Mouse (Mus musculus): Measurements from ENCODE around the gene Hibadh.

Hibadh gene

GRCm38 (mm10) chr6:52567327-52568299, 72.6 kb downstream of the Hibadh start:
- DNase-seq (ENCODE audit: low read depth) = no peak

- no peak for DNase-seq (ENCODE audit: low read depth)
Measured at GRCm38 (mm10) chr6:52565210-52565609, 75.0 kb downstream of the Hibadh start.

GRCm38 (mm10) chr6:52562994-52563393, 77.2 kb downstream of the Hibadh start:
- DNase-seq (ENCODE audit: low read depth) = no peak

GRCm38 (mm10) chr6:52559041-52559440, 81.1 kb downstream of the Hibadh start:
- DNase-seq (ENCODE audit: low read depth) = no peak

GRCm38 (mm10) chr6:52544376-52544775, 95.8 kb downstream of the Hibadh start:
- DNase-seq (ENCODE audit: low read depth) = no peak

GRCm38 (mm10) chr6:52542464-52542863, 97.7 kb downstream of the Hibadh start:
- no peak for DNase-seq (ENCODE audit: low read depth)

- no peak for DNase-seq (ENCODE audit: low read depth)
Measured at GRCm38 (mm10) chr6:52539911-52540310, 100.3 kb downstream of the Hibadh start.

- no peak for DNase-seq (ENCODE audit: low read depth)
Measured at GRCm38 (mm10) chr6:52535072-52535704, 105.0 kb downstream of the Hibadh start.

- DNase-seq (ENCODE audit: low read depth) = no peak
Measured at GRCm38 (mm10) chr6:52532144-52532492, 108.1 kb downstream of the Hibadh start.

- no peak for DNase-seq (ENCODE audit: low read depth)
Measured at GRCm38 (mm10) chr6:52531366-52532143, 108.6 kb downstream of the Hibadh start.

GRCm38 (mm10) chr6:52530861-52531260, 109.3 kb downstream of the Hibadh start:
- no peak for DNase-seq (ENCODE audit: low read depth)

GRCm38 (mm10) chr6:52524226-52524625, 116.0 kb downstream of the Hibadh start:
- DNase-seq (ENCODE audit: low read depth) = no peak

- no peak for DNase-seq (ENCODE audit: low read depth)
Measured at GRCm38 (mm10) chr6:52518704-52519103, 121.5 kb downstream of the Hibadh start.

- no peak for DNase-seq (ENCODE audit: low read depth)
Measured at GRCm38 (mm10) chr6:52517272-52517671, 122.9 kb downstream of the Hibadh start.

GRCm38 (mm10) chr6:52513876-52514405, 126.2 kb downstream of the Hibadh start:
- no peak for DNase-seq (ENCODE audit: low read depth)

GRCm38 (mm10) chr6:52508789-52509188, 131.4 kb downstream of the Hibadh start:
- no peak for DNase-seq (ENCODE audit: low read depth)

GRCm38 (mm10) chr6:52507946-52508345, 132.2 kb downstream of the Hibadh start:
- DNase-seq (ENCODE audit: low read depth) = no peak

GRCm38 (mm10) chr6:52507171-52507570, 133.0 kb downstream of the Hibadh start:
- DNase-seq (ENCODE audit: low read depth) = no peak

- DNase-seq (ENCODE audit: low read depth) = no peak
Measured at GRCm38 (mm10) chr6:52505777-52506755, 134.1 kb downstream of the Hibadh start.

- DNase-seq (ENCODE audit: low read depth) = no peak
Measured at GRCm38 (mm10) chr6:52504676-52505460, 135.3 kb downstream of the Hibadh start.

Measured in induced T-regulatory cell, adult 2 months (primary cell).